Mouse (Mus musculus) ES-Bruce4 (cell line): ENCODE measurements around the gene Pah.

Source experiments
- CTCF ChIP-seq: IDR thresholded peaks from one replicate; pipeline ENCODE4 v1.8.1; 2011; ENCODE audit warnings: low read depth, low read length
- POLR2A ChIP-seq: IDR thresholded peaks from one replicate; pipeline ENCODE4 v1.8.1; 2011; ENCODE audit warnings: low read length; ENCODE audit not compliant: insufficient read depth

GRCm38 (mm10) chr10:87473475-87474131 lies 48.0 kb upstream of the Pah start:
- TF ChIP-seq POLR2A (no peak), CTCF (no peak)
